Mouse (Mus musculus): Measurements from ENCODE around the gene Eme1.

DNA sequence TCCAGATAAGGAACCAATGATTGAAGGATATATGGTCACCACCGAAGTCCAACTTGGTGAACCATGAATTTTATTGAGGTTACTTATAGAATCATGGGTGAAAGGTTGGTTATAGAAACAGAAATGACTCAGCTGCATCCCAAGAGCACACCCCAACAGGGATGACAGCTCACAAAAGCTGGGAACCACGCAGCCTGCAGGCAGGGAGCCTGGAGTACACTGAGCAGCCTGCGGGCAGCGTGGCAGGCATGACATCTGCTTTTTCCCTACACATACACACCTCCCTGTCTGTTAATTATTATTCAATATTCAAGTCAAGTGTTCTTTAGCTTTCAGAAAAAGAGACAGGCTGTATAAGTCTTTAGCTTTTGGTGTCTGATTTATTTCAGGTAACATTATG lies 39.2 kb downstream of the Eme1 start:
- TF ChIP-seq CTCF (IDR thresholded peaks at IDR 0.05; ENCODE audit: borderline replicate concordance, extremely low read depth, insufficient read depth, insufficient read length) (no peak), POLR2A (IDR thresholded peaks at IDR 0.05; ENCODE audit: borderline replicate concordance, extremely low read depth, insufficient read depth, insufficient read length, poor library complexity, severe bottlenecking) (no peak)

Data from brain, embryonic 14.5 days (tissue).